Mouse (Mus musculus) intestine, embryonic 15.5 days (tissue): ENCODE measurements around the gene Grid2. TPM values are rescaled to one million over a fixed set of nuclear protein-coding genes. Genes with fewer than 3 reads are reported as not detected.
"Not testable (repeated sequence)": the region's sequence is repeated elsewhere in the genome, so short reads cannot be mapped to it uniquely, and the experiment has no call there.

ENCODE experiments used
- ATAC-seq: fragments of 200-750 bp; cut with Nextera tagmentation; 2 replicates; pipeline ENCODE4 v1.8.0; 2017; ENCODE audit warnings: moderate TSS enrichment, moderate library complexity
- H3K27ac ChIP-seq: fragments of 300-500 bp; sonication (generic); 2 replicates; pipeline ENCODE4 v1.5.1; 2015; ENCODE audit warnings: mild to moderate bottlenecking, inconsistent platforms
- H3K27me3 ChIP-seq: fragments of 300-500 bp; sonication (generic); replicated peaks from 2 replicates; pipeline ENCODE4 v1.6.1; 2015; ENCODE audit warnings: inconsistent platforms
- H3K36me3 ChIP-seq: fragments of 300-500 bp; sonication (generic); 2 replicates; pipeline ENCODE4 v1.6.1; 2015; ENCODE audit warnings: inconsistent platforms
- H3K4me1 ChIP-seq: fragments of 300-500 bp; sonication (generic); replicated peaks from 2 replicates; pipeline ENCODE4 v1.6.1; 2015; ENCODE audit warnings: inconsistent platforms
- H3K4me2 ChIP-seq: fragments of 300-500 bp; sonication (generic); replicated peaks from 2 replicates; pipeline ENCODE4 v1.6.1; 2015; ENCODE audit warnings: mild to moderate bottlenecking, inconsistent platforms
- H3K4me3 ChIP-seq: fragments of 300-500 bp; sonication (generic); replicated peaks from 2 replicates; pipeline ENCODE4 v1.5.1; 2015; ENCODE audit warnings: inconsistent platforms
- H3K9ac ChIP-seq: fragments of 300-500 bp; sonication (generic); 2 replicates; pipeline ENCODE4 v1.6.1; 2015; ENCODE audit warnings: inconsistent platforms
- H3K9me3 ChIP-seq: fragments of 300-500 bp; sonication (generic); 2 replicates; pipeline ENCODE4 v1.6.1; 2016; ENCODE audit warnings: inconsistent platforms
- WGBS: fragments of 180-500 bp; shearing (Covaris S2); methylation state at CpG from one replicate; pipeline ENCODE4 v1.1.7; 2015; 5-methylcytosine and 5-hydroxymethylcytosine counted together
- polyA plus RNA-seq: library from polyadenylated mRNA; unstranded; fragments of >200 nt; fragmentation: Nextera tagmentation; extraction: Ambion mirVana; gene quantifications from 2 replicates; pipeline ENCODE4 v1.2.1, GENCODE M21; 2015

The Grid2 gene
- polyA plus RNA-seq, 1 experiment from 2014 or later = 0.72 TPM

DNA sequence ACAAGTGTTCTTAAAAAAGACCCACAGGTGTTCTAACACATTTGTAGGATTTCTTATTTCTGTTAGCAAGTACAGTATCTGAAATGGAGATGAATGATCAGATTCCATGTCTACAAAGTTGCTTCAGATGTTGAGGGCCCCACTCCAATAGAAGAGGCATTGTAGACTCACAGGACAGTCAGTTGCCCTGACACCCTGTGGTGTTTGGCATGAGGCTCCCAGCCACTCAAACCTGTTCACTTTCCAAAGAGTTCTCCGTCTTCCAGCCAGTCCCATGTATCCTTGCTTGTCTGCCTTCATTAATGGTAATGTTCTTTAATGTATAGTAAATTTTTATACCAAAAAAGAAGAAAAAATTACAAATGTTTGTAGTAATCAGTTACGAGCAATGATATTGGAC is 177.1 kb downstream of the Grid2 start:
- no peak overlapping the region for H3K27ac ChIP-seq
- H3K4me2 ChIP-seq = no peak overlapping the region
- H3K4me3 ChIP-seq = no peak overlapping the region
- no peak overlapping the region for H3K9ac ChIP-seq
- no peak for ATAC-seq
- no peaks in the 10 kb centered on the region for H3K9me3 ChIP-seq
- no peaks in the 10 kb centered on the region for H3K36me3 ChIP-seq
- no peaks in the 10 kb centered on the region for H3K27me3 ChIP-seq
- 79% methylated on average over 2 of the region's 2 CpGs for WGBS
- H3K4me1 ChIP-seq = no peaks in the 10 kb centered on the region

DNA sequence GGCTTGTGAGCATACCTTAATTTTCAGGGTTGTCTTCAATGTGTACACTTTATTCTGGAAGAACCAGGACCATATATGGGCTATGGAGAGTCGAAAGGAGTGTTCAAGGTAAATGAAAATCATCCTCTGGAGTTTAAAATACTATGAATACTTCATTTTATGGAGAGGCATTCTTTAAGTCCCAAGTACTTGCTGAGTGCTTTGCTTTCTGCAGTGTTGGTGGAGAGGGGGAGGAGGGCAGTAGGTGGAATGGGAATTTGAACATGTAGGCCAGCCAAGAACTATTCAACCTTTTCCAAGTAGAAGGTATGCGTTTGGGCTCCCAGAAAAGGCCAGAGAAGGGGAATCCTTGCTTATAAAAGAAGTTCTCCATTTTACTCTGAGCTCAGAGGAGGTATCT is 192.5 kb downstream of the Grid2 start:
- no peaks in the 10 kb centered on the region for H3K27me3 ChIP-seq
- H3K4me1 ChIP-seq = no peaks in the 10 kb centered on the region
- no peak overlapping the region for H3K4me2 ChIP-seq
- H3K36me3 ChIP-seq = no peaks in the 10 kb centered on the region
- no peak for ATAC-seq
- WGBS = 68% methylated on average over 2 of the region's 2 CpGs
- no peaks in the 10 kb centered on the region for H3K9me3 ChIP-seq
- H3K27ac ChIP-seq = no peak overlapping the region
- no peak overlapping the region for H3K9ac ChIP-seq
- no peak overlapping the region for H3K4me3 ChIP-seq

DNA sequence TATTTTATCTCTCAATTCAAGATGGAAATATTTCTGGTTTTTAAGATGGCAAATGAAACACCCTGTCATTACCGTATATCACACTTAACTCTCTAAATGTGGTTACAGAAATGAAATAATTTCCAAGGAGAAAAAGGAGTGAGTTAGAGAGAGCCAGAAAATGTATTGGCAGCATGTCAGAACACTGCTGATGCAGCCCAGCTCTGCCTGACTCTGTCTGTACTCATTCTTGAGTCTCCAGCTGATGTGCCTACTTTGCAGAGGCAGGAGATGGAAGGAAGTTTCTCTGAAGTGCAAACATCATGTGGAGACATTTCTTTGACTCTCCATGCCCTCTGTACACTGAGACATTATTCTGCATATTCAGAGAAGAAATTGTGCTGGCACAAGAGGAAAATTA is 226.5 kb downstream of the Grid2 start:
- no peak overlapping the region for H3K27ac ChIP-seq
- ATAC-seq = no peak
- no peaks in the 10 kb centered on the region for H3K4me1 ChIP-seq
- 76% methylated on average over 1 of the region's 1 CpGs for WGBS
- H3K36me3 ChIP-seq = no peaks in the 10 kb centered on the region
- no peaks in the 10 kb centered on the region for H3K27me3 ChIP-seq
- no peak overlapping the region for H3K9ac ChIP-seq
- no peak overlapping the region for H3K4me2 ChIP-seq
- no peak overlapping the region for H3K4me3 ChIP-seq
- no peaks in the 10 kb centered on the region for H3K9me3 ChIP-seq

DNA sequence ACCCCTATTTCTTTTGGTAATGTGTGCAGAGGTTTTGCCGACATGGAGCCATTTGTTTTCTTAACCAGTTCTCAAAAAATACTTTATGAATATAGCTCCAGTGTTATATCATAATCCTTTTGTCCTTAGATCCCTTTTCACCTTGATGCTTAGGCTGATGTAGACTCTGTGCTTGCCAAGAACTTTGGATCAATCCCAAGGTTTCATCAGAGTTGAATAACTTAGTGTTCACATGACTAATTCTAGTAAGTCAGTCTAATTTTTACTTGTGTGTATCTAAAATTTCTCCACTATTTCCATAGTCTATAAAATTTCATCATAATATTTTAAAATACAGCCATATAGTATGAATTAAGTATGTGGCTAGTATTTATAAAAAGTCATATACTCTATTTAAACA is 259.3 kb downstream of the Grid2 start:
- no peak for ATAC-seq
- Histone ChIP-seq H3K4me3 (no peak overlapping the region), H3K4me2 (no peak overlapping the region), H3K9me3 (no peaks in the 10 kb centered on the region), H3K4me1 (no peaks in the 10 kb centered on the region), H3K9ac (no peak overlapping the region), H3K27me3 (no peaks in the 10 kb centered on the region), H3K27ac (no peak overlapping the region), H3K36me3 (no peaks in the 10 kb centered on the region)
- WGBS = 95% methylated on average over 1 of the region's 1 CpGs

DNA sequence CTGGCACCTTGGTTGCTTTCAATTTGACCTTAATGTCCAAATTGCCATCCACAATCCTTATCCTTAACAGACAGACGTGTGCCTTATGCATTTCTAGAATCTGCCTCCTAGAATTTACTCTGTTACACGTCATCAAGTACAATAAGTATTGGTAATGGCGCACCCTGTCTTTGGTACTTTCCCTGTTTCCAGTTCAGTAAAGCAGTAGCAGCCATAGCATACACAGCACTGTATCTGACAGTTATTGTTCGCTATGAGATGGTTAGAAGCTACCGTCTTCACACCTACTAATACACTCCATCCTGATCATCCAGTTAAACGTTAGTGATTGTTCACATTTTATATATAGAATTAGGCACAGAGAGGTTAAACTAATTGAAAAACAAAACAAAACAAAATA is 260.3 kb downstream of the Grid2 start:
- Histone ChIP-seq H3K4me1 (no peaks in the 10 kb centered on the region), H3K27me3 (no peaks in the 10 kb centered on the region), H3K36me3 (no peaks in the 10 kb centered on the region), H3K9me3 (no peaks in the 10 kb centered on the region), H3K4me3 (no peak overlapping the region), H3K27ac (no peak overlapping the region), H3K4me2 (no peak overlapping the region), H3K9ac (no peak overlapping the region)
- no peak for ATAC-seq
- 82% methylated on average over 6 of the region's 6 CpGs for WGBS

DNA sequence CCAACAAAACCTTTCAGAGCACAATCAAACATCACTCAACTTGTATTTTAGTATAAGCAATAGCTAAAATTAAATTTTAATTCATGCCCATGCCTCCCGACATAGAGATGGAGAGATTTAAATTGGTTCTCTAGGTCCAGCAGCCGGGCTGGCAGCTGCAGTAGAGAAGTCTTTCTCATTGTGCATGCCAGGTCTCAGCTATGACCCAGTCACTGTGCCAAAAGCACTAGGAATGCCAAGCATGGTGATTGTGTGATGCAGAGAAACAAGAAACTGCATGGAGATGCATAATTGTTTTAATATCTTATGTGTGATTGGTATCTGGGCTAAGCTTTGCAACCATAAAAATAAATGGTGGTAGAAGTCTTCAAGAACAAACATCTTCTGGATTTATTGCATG is 276.1 kb downstream of the Grid2 start:
- no peak overlapping the region for H3K4me2 ChIP-seq
- no peaks in the 10 kb centered on the region for H3K27me3 ChIP-seq
- no peaks in the 10 kb centered on the region for H3K9me3 ChIP-seq
- H3K27ac ChIP-seq = no peak overlapping the region
- ATAC-seq = no peak
- H3K4me1 ChIP-seq = no peaks in the 10 kb centered on the region
- no peaks in the 10 kb centered on the region for H3K36me3 ChIP-seq
- H3K4me3 ChIP-seq = no peak overlapping the region
- H3K9ac ChIP-seq = no peak overlapping the region
- WGBS = 83% methylated on average over 2 of the region's 2 CpGs

DNA sequence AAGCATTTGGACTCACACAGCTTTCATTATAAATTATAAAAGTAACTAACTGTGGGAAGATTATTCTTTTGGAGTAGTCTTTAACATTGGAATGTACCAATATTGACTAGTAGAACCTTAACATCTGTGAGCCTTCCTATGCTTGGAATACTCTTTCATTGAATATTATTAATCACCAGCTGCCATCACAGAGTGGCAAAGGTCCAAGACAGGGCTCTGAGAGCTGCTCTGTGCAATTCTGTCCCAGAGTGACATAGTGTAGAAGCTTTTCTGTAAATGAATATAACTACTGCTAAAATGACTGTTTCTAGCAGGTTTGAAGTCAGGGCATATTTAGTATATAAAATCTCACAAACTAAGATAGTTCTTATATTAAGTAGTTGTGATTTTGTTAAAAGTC is 277.2 kb downstream of the Grid2 start:
- H3K4me1 ChIP-seq = no peaks in the 10 kb centered on the region
- H3K27me3 ChIP-seq = no peaks in the 10 kb centered on the region
- no peak overlapping the region for H3K4me2 ChIP-seq
- H3K27ac ChIP-seq = no peak overlapping the region
- no peaks in the 10 kb centered on the region for H3K36me3 ChIP-seq
- H3K4me3 ChIP-seq = no peak overlapping the region
- no peak overlapping the region for H3K9ac ChIP-seq
- H3K9me3 ChIP-seq = no peaks in the 10 kb centered on the region
- no peak for ATAC-seq

DNA sequence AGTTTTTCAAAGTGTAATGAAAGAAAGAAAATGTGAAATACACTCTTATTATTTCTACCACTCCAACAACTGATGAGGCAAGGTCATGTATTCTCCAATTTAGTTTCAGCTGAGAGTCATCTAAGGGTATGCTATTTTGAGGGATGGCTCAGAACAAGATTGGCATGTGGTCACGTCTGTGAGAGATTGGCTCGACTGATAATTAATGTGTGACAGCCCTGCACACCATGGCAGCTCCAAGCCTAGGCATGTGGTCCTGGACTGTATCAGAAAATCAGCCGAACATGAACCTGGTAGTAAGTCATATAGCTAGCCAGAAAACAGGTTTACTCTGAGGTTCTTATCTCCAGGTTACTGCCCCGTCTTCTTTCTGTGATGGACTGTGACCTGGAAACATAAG is 292.1 kb downstream of the Grid2 start:
- Histone ChIP-seq H3K4me2 (no peak overlapping the region), H3K9me3 (no peaks in the 10 kb centered on the region), H3K9ac (no peak overlapping the region), H3K4me1 (no peaks in the 10 kb centered on the region), H3K27me3 (no peaks in the 10 kb centered on the region), H3K36me3 (no peaks in the 10 kb centered on the region), H3K4me3 (no peak overlapping the region), H3K27ac (no peak overlapping the region)
- ATAC-seq = no peak
- 62% methylated on average over 4 of the region's 4 CpGs for WGBS

DNA sequence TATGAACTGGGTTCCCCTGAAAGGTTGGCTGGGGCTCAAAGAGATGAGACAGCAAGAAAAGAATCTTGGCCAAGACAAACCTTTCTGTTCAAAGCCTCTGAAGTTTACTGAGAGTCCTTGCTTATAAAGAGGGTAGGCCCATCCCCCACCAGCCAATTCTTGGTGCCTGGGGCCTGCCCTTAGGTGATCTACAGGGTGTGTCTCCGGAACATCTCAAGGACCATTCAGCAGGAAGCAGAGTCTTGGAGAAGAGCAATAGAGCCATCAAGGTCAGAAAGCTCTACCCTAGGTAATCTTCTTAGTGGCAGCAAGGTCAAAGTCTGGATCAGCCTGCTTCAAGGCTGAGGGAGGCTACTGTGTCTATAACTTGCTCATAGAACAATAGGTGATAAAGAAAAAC is 313.1 kb downstream of the Grid2 start:
- WGBS = 92% methylated on average over 1 of the region's 1 CpGs
- H3K36me3 ChIP-seq, H3K4me3 ChIP-seq, H3K9me3 ChIP-seq, H3K9ac ChIP-seq, H3K27me3 ChIP-seq, H3K4me2 ChIP-seq, H3K4me1 ChIP-seq, H3K27ac ChIP-seq, ATAC-seq: not testable (repeated sequence)

DNA sequence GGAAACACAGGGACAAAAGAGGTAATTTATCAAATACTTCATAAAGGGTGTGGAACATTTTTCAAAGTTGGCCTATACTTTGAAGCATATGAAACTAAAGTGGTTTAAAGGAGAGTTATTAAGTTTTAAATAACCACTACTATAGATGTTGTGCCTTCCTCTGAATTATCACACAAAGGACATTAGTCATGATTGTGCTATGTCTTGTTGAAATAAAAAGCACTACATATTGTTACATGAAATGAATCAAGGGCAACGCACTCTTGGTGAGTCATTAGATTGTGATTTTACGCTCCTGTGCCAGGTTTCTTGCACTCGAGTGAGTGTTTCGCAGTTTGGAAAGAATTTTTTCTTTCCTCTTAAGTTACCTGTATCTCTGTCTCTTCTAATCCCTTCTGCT is 335.0 kb downstream of the Grid2 start:
- Histone ChIP-seq H3K27ac (no peak overlapping the region), H3K27me3 (no peaks in the 10 kb centered on the region), H3K9ac (no peak overlapping the region), H3K4me2 (no peak overlapping the region), H3K36me3 (no peaks in the 10 kb centered on the region), H3K4me3 (no peak overlapping the region), H3K4me1 (no peaks in the 10 kb centered on the region), H3K9me3 (no peaks in the 10 kb centered on the region)
- no peak for ATAC-seq
- WGBS = 84% methylated on average over 4 of the region's 4 CpGs

DNA sequence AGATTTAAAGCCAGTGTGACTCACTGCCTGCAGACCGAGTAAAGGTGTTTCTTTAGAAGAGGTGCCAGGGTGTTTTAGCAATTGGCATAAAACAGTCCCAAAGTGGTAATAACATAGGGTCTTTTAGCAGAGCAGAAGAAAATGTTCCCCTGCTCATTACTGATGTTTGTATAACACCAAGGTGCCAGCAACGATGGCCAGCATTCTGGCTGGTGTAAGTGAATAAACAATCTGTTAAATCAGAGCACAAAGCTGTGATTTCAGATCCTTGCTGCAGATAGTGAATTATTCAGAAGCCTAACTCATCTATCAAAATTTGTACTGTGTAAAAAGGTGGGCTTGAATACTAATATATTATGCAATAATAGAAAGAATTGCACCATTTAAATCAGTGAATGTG is 353.9 kb downstream of the Grid2 start:
- Histone ChIP-seq H3K27ac (no peak overlapping the region), H3K4me3 (no peak overlapping the region), H3K27me3 (no peaks in the 10 kb centered on the region), H3K9ac (no peak overlapping the region), H3K4me2 (no peak overlapping the region), H3K36me3 (no peaks in the 10 kb centered on the region), H3K4me1 (no peaks in the 10 kb centered on the region), H3K9me3 (no peaks in the 10 kb centered on the region)
- WGBS = 39% methylated on average over 2 of the region's 2 CpGs
- no peak for ATAC-seq

DNA sequence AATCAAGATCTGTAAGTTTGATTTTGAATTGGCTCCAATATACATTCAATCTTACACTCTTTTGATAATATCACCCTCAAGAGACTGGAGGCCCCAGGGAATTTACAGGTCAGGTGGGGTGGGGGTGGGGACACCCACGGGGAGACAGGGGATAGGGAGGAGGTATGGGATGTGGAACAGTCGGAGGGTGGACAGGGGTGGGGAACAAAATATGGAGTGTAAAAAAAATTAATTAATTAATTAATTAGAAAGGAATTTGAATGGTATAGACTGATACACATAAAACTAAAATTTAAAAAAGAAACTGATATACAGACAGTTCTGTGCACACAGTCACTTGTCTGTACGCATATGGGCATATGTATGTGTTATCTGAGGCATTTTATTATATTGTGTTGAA is 380.3 kb downstream of the Grid2 start:
- Histone ChIP-seq H3K9ac (no peak overlapping the region), H3K36me3 (no peaks in the 10 kb centered on the region), H3K27ac (no peak overlapping the region), H3K27me3 (no peaks in the 10 kb centered on the region), H3K4me1 (no peaks in the 10 kb centered on the region), H3K9me3 (no peaks in the 10 kb centered on the region), H3K4me3 (no peak overlapping the region), H3K4me2 (no peak overlapping the region)
- 83% methylated on average over 3 of the region's 3 CpGs for WGBS
- no peak for ATAC-seq

DNA sequence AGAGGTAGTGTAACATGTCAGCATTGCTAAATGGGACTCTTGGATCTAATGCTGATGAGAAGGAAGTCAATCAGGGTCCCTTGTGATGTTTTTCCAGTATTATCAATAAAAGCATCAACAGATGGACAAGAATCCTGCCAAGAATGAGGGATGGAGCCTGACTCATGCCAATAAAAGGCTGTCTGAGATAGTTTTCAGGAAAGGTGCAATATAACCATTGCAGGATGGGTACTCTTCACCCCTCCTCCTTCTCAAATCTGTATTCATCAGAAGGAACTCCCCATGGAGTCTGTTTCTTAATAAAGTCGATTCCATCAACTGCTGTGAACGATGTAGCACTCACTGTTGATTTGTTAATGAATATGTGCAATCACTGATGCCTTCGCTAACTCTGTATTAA is 403.7 kb downstream of the Grid2 start:
- no peak overlapping the region for H3K27ac ChIP-seq
- ATAC-seq = no peak
- no peak overlapping the region for H3K4me2 ChIP-seq
- H3K9me3 ChIP-seq = no peaks in the 10 kb centered on the region
- no peaks in the 10 kb centered on the region for H3K27me3 ChIP-seq
- H3K4me3 ChIP-seq = no peak overlapping the region
- H3K4me1 ChIP-seq = no peaks in the 10 kb centered on the region
- WGBS = 82% methylated on average over 3 of the region's 3 CpGs
- H3K9ac ChIP-seq = no peak overlapping the region
- no peaks in the 10 kb centered on the region for H3K36me3 ChIP-seq

DNA sequence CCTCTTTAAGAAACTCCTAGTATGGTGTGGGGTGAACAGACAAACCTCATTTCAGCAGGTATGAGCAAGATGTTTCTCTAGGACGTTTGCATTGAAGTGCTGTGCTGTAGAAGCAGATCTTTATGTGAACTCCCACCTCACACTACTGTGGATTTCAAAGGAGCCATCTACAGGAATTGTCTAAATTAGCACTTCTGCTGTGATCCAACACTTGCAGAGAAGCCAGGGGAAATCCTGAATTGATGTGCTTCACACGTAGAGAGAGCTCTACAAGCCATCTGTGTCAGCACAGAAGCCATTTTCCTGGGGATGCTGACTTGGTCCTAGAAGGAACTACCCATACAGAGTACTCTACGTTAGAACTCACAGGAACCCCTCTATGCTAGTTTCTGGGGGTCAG is 430.0 kb downstream of the Grid2 start:
- H3K4me1 ChIP-seq = no peaks in the 10 kb centered on the region
- H3K27me3 ChIP-seq = no peaks in the 10 kb centered on the region
- 50% methylated on average over 3 of the region's 3 CpGs for WGBS
- H3K9ac ChIP-seq = no peak overlapping the region
- H3K9me3 ChIP-seq = no peaks in the 10 kb centered on the region
- H3K27ac ChIP-seq = no peak overlapping the region
- no peaks in the 10 kb centered on the region for H3K36me3 ChIP-seq
- ATAC-seq = no peak
- no peak overlapping the region for H3K4me2 ChIP-seq
- no peak overlapping the region for H3K4me3 ChIP-seq
